Mouse (Mus musculus) liver, embryonic 14.5 days (tissue): ENCODE results near the gene Kng1.

Experiments used
- CTCF ChIP-seq: IDR thresholded peaks from 2 replicates; pipeline ENCODE4 v1.5.1; 2016; ENCODE audit warnings: antibody characterized with exemption, low read depth, control low read depth
- EP300 ChIP-seq: IDR thresholded peaks from 2 replicates; pipeline ENCODE4 v1.6.1; 2016; ENCODE audit warnings: antibody characterized with exemption, low read depth

GRCm38 (mm10) chr16:23106121-23106520 is 48.5 kb downstream of the Kng1 start:
- no peak for TF ChIP-seq CTCF
- TF ChIP-seq EP300 = no peak
